Mouse (Mus musculus) urinary bladder, postnatal 36 days (tissue): ENCODE measurements around the gene Insc.

Experiments used
- DNase-seq, 2 experiments: peaks; one replicate each; pipeline ENCODE4 v3.0.0; 2022; ENCODE audit warnings: low spot score in 2 of 2, mixed read lengths in 1 of 2

Gene Insc

GRCm38 (mm10) chr7:114762660-114763059 is 19.2 kb downstream of the Insc start:
- DNase-seq: no peak

- no peak for DNase-seq
Measured at GRCm38 (mm10) chr7:114765273-114765672, 21.8 kb downstream of the Insc start.

GRCm38 (mm10) chr7:114766523-114766922 is 23.0 kb downstream of the Insc start:
- DNase-seq: no peak

- no peak for DNase-seq
Measured at GRCm38 (mm10) chr7:114768516-114768915, 25.0 kb downstream of the Insc start.

- no peak for DNase-seq
Measured at GRCm38 (mm10) chr7:114769041-114769440, 25.5 kb downstream of the Insc start.

GRCm38 (mm10) chr7:114770586-114770985 is 27.1 kb downstream of the Insc start:
- DNase-seq: no peak

GRCm38 (mm10) chr7:114771801-114772200 is 28.3 kb downstream of the Insc start:
- DNase-seq: no peak

- DNase-seq: no peak
Measured at GRCm38 (mm10) chr7:114773781-114774180, 30.3 kb downstream of the Insc start.

GRCm38 (mm10) chr7:114775856-114776255 is 32.4 kb downstream of the Insc start:
- DNase-seq: no peak

GRCm38 (mm10) chr7:114778156-114778770 is 34.8 kb downstream of the Insc start:
- DNase-seq: peak in 1 of 2 experiments; percentile 7

GRCm38 (mm10) chr7:114779056-114779660 is 35.7 kb downstream of the Insc start:
- DNase-seq: no peak

- DNase-seq: no peak
Measured at GRCm38 (mm10) chr7:114783291-114783690, 39.8 kb downstream of the Insc start.

GRCm38 (mm10) chr7:114791087-114791486 is 47.6 kb downstream of the Insc start:
- DNase-seq: no peak

- DNase-seq: no peak
Measured at GRCm38 (mm10) chr7:114792026-114792425, 48.5 kb downstream of the Insc start.

GRCm38 (mm10) chr7:114794400-114794799 is 50.9 kb downstream of the Insc start:
- DNase-seq: no peak

GRCm38 (mm10) chr7:114802576-114802975 is 59.1 kb downstream of the Insc start:
- no peak for DNase-seq

- DNase-seq: no peak
Measured at GRCm38 (mm10) chr7:114805311-114805710, 61.8 kb downstream of the Insc start.

- DNase-seq: no peak
Measured at GRCm38 (mm10) chr7:114807343-114807742, 63.8 kb downstream of the Insc start.

GRCm38 (mm10) chr7:114808341-114808740 is 64.8 kb downstream of the Insc start:
- DNase-seq: no peak

GRCm38 (mm10) chr7:114817291-114817806 is 73.9 kb downstream of the Insc start:
- peak; percentile 69 to 81 for DNase-seq

- no peak for DNase-seq
Measured at GRCm38 (mm10) chr7:114817879-114818278, 74.4 kb downstream of the Insc start.

- DNase-seq: no peak
Measured at GRCm38 (mm10) chr7:114818351-114818750, 74.9 kb downstream of the Insc start.

- no peak for DNase-seq
Measured at GRCm38 (mm10) chr7:114818836-114819235, 75.3 kb downstream of the Insc start.
